Mouse (Mus musculus): ENCODE measurements at regions not wholly inside any gene's neighbourhood (a gene's known extent, or its start where the extent isn't known, plus 50 kb on each side); places are given as distances from the start of the nearest gene placed in this dataset.
A peak's percentile ranks its signal among the peaks of the same experiment; 100 is the strongest.

DNA sequence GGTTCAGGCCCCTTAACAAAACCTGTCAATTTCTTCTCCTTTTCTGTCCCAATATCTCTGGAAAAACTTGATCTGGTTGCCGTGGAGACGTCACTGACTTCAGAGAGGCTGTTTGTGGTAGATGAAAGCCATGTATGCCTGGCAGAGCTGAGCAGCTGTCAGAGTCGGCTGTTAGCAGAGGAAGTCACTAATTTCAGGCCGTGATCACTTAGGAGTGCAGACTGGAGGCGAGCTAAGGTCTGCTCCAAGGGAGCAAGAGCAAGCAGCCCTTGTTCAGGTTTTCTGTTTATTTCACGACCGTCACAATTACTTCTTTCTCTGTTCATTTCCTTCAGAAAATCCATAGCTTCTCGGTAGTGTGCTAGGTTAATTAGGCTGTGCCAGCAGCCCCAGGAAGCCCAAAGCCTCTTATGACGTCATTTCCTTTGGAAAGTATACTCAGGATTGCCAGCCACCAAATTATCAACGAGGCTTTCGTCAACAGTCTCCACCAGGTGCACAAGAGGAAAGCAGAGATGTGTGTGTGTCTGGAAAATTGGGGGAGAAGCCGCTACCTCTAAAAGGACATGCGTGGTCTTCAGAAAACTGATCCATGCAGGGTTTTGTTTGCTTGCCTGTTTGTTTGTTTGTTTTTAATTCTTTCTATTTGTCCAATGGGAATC is 161.2 kb downstream of the Qrsl1 start:
- peaks cover 6% of the 10 kb centered on the region for H3K9me3 ChIP-seq (replicated peaks; ENCODE audit: low read length)
- peak overlapping the region; percentile 88 for H3K9ac ChIP-seq (ENCODE audit: insufficient read depth, low read depth)
- H3K4me2 ChIP-seq (ENCODE audit: insufficient read depth, low read depth, poor library complexity, severe bottlenecking): peak overlapping the region; percentile 93
- H3K27ac ChIP-seq (ENCODE audit: insufficient read depth, low read depth): peak overlapping the region; percentile 94
- H3K79me2 ChIP-seq (replicated peaks; ENCODE audit: control insufficient read depth, extremely low read depth, insufficient read depth, poor library complexity, severe bottlenecking): peaks cover 19% of the 10 kb centered on the region
- peak overlapping the region; percentile 44 to 63 (median 52) for H3K4me3 ChIP-seq (replicated peaks in 1 of 3; ENCODE audit: low read depth in 2 of 3, low read length in 2 of 3, poor library complexity in 1 of 3)
- peaks cover 0 to 19% of the 10 kb centered on the region in 2 experiments for H3K36me3 ChIP-seq (replicated peaks in 1 of 2; ENCODE audit: control insufficient read depth in 1 of 2, insufficient read depth in 1 of 2, low read length in 1 of 2)
- dilution Hi-C loops (cut with MboI; ENCODE audit: extremely low pct_ligation_motif_present, extremely low pct_unique_long_range_greater_than_20kb, low sequenced_read_pairs) (no loop called here), in situ Hi-C loops (cut with MboI; ENCODE audit: low pct_ligation_motif_present, low pct_unique_long_range_greater_than_20kb, low sequenced_read_pairs) (loop anchor here (5.0 kb wide), 3 partner anchors 82 to 177 kb away; partner anchors contain the start of gene Cd24a)
- H3K4me1 ChIP-seq (ENCODE audit: control insufficient read depth in 1 of 2, insufficient read depth in 2 of 2): peaks cover 27 to 48% of the 10 kb centered on the region in 2 experiments
- no peaks in the 10 kb centered on the region for H3K27me3 ChIP-seq (replicated peaks)
- TF ChIP-seq ZNF384 (IDR thresholded peaks at IDR 0.05; ENCODE audit: low read depth, low read length): no peak
- TF ChIP-seq POLR2AphosphoS2 (IDR thresholded peaks at IDR 0.05; ENCODE audit: low read depth, low read length): no peak; the same call in 1 of the 2 replicates
- TF ChIP-seq MAFK (IDR thresholded peaks at IDR 0.05; ENCODE audit: insufficient replicate concordance, low read length): no peak
- TF ChIP-seq ETS1 (conservative IDR thresholded peaks at IDR 0.05; ENCODE audit: low read depth, low read length): peak; percentile 89
- no peak for TF ChIP-seq NRF1 (IDR thresholded peaks at IDR 0.05; ENCODE audit: low read depth, low read length)
- TF ChIP-seq PAX5 (IDR thresholded peaks at IDR 0.05; ENCODE audit: low read length): no peak
- TF ChIP-seq BHLHE40 (IDR thresholded peaks at IDR 0.05; ENCODE audit: low read depth, low read length): peak; percentile 63
- peak; percentile 65; the same call in 1 of the 2 replicates for TF ChIP-seq MEF2A (IDR thresholded peaks at IDR 0.05; ENCODE audit: borderline replicate concordance, low read depth, low read length)
- no peak for TF ChIP-seq MAZ (IDR thresholded peaks at IDR 0.05; ENCODE audit: low read depth, low read length)
- TF ChIP-seq JUND (conservative IDR thresholded peaks at IDR 0.05; ENCODE audit: low read depth, low read length): peak; percentile 90
- TF ChIP-seq JUN (IDR thresholded peaks at IDR 0.05; ENCODE audit: insufficient read depth, low read depth, low read length): peak; percentile 88
- no peak for TF ChIP-seq USF1 (IDR thresholded peaks at IDR 0.05; ENCODE audit: low read depth, low read length)
- TF ChIP-seq ELF1 (IDR thresholded peaks at IDR 0.05; ENCODE audit: low read depth, low read length): no peak; the same call in 1 of the 2 replicates
- peak; percentile 70 for TF ChIP-seq EP300 (IDR thresholded peaks at IDR 0.05; ENCODE audit: low read length)
- TF ChIP-seq E2F4 (IDR thresholded peaks at IDR 0.05; ENCODE audit: insufficient replicate concordance, low read depth, low read length): no peak
- TF ChIP-seq IRF4 (IDR thresholded peaks at IDR 0.05; ENCODE audit: low read depth, low read length): peak; percentile 63
- no peak for TF ChIP-seq KAT2A (IDR thresholded peaks at IDR 0.05; ENCODE audit: insufficient replicate concordance, low read length)
- peak; percentile 92 for TF ChIP-seq TCF12 (IDR thresholded peaks at IDR 0.05; ENCODE audit: low read depth, low read length)
- peak; percentile 60; the same call in 1 of the 2 replicates for TF ChIP-seq POLR2A (IDR thresholded peaks at IDR 0.05; ENCODE audit: low read depth, low read length)
- no peak for TF ChIP-seq ZKSCAN1 (IDR thresholded peaks at IDR 0.05; ENCODE audit: borderline replicate concordance, low read depth, low read length)
- TF ChIP-seq CTCF (conservative IDR thresholded peaks at IDR 0.05 in 1 of 2, IDR thresholded peaks at IDR 0.05 in 1 of 2; ENCODE audit: low read depth in 2 of 2, low read length in 2 of 2): no peak
- TF ChIP-seq MYC (IDR thresholded peaks at IDR 0.05; ENCODE audit: low read depth, low read length): peak; percentile 29; the same call in 1 of the 2 replicates
- TF ChIP-seq CHD2 (IDR thresholded peaks at IDR 0.05; ENCODE audit: low read length): no peak
- no peak for TF ChIP-seq CHD1 (IDR thresholded peaks at IDR 0.05; ENCODE audit: low read depth, low read length)
- peak; percentile 3; the same call in 1 of the 2 replicates for TF ChIP-seq SMC3 (IDR thresholded peaks at IDR 0.05; ENCODE audit: low read depth, low read length)
- TF ChIP-seq USF2 (conservative IDR thresholded peaks at IDR 0.05; ENCODE audit: low read depth, low read length): no peak; the same call in none of the 2 replicates
- no peak; the same call in 1 of the 2 replicates for TF ChIP-seq MAX (IDR thresholded peaks at IDR 0.05; ENCODE audit: low read length)
- peak; percentile 66 for TF ChIP-seq MXI1 (IDR thresholded peaks at IDR 0.05; ENCODE audit: low read depth, low read length)
- TF ChIP-seq HCFC1 (IDR thresholded peaks at IDR 0.05; ENCODE audit: low read depth, low read length): peak; percentile 61
- no peak; the same call in 1 of the 2 replicates for TF ChIP-seq NELFE (IDR thresholded peaks at IDR 0.05; ENCODE audit: low read depth, low read length)
- TF ChIP-seq UBTF (IDR thresholded peaks at IDR 0.05; ENCODE audit: low read depth, low read length): no peak
- TF ChIP-seq ZC3H11A (IDR thresholded peaks at IDR 0.05; ENCODE audit: low read depth, low read length): no peak
- no peak; the same call in 1 of the 2 replicates for TF ChIP-seq ZMIZ1 (IDR thresholded peaks at IDR 0.05; ENCODE audit: low read depth, low read length)
- TF ChIP-seq TBP (conservative IDR thresholded peaks at IDR 0.05; ENCODE audit: low read depth, low read length): peak; percentile 93
- peak; percentile 80; the same call in 1 of the 2 replicates for TF ChIP-seq SIN3A (IDR thresholded peaks at IDR 0.05; ENCODE audit: low read length)
- TF ChIP-seq RAD21 (IDR thresholded peaks at IDR 0.05; ENCODE audit: low read depth, low read length): no peak
- TF ChIP-seq RCOR1 (conservative IDR thresholded peaks at IDR 0.05; ENCODE audit: low read depth, low read length): no peak
- no peak for TF ChIP-seq GABPA (IDR thresholded peaks at IDR 0.05; ENCODE audit: insufficient replicate concordance, low read depth, low read length)
- DNase-seq (ENCODE audit: extremely low read depth): peak; percentile 92
